Mouse (Mus musculus): ENCODE measurements around the gene Sf3b4. TPM values are rescaled to one million over a fixed set of nuclear protein-coding genes. Genes with fewer than 3 reads are reported as not detected.
A peak's percentile ranks its signal among the peaks of the same experiment; 100 is the strongest.

The Sf3b4 gene
- polyA plus RNA-seq, 1 experiment from 2014 or later: 68.4 TPM

DNA sequence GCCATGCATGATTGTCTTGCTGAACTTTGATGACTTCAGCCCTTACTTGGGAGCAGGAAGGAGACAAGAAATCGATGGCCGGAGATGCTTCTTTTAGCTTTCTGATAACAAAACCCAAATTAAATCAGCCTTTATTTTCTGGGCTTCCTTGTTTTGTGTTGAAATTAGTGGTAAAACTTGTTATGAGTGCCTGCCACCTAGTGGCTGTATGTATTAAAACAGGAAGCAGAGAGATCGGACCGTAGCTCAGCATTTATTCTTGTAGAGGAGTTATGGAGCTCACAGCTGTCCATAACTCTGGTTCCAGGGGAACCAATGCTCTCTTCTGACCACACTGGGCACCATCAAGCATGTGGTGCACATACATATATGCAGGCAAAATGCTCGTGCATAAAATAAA is 24.2 kb upstream of the Sf3b4 start:
- no peaks in the 10 kb centered on the region for H3K4me1 ChIP-seq (ENCODE audit: insufficient read depth, low read depth, low read length)
- H3K4me3 ChIP-seq (ENCODE audit: low read depth, low read length): no peak overlapping the region
- H3K9me3 ChIP-seq (ENCODE audit: low read length): no peaks in the 10 kb centered on the region
- ATAC-seq: no peak
- no peak overlapping the region for H3K9ac ChIP-seq (replicated peaks; ENCODE audit: low read depth)
- DNase-seq (ENCODE audit: low spot score): peak; percentile 87
- peak; percentile 58; the same call in 1 of the 2 replicates for TF ChIP-seq EP300 (IDR thresholded peaks at IDR 0.05)
- TF ChIP-seq CTCF (IDR thresholded peaks at IDR 0.05): peak; percentile 81
- no peak overlapping the region for H3K27ac ChIP-seq (ENCODE audit: low read length)
- H3K36me3 ChIP-seq (ENCODE audit: insufficient read depth, low read length): peaks cover 20% of the 10 kb centered on the region
- WGBS: 9% methylated on average over 5 of the region's 5 CpGs
- no peaks in the 10 kb centered on the region for H3K27me3 ChIP-seq (replicated peaks; ENCODE audit: insufficient read depth, low read length)
- no peak overlapping the region for H3K4me2 ChIP-seq (replicated peaks; ENCODE audit: low read depth, low read length)

DNA sequence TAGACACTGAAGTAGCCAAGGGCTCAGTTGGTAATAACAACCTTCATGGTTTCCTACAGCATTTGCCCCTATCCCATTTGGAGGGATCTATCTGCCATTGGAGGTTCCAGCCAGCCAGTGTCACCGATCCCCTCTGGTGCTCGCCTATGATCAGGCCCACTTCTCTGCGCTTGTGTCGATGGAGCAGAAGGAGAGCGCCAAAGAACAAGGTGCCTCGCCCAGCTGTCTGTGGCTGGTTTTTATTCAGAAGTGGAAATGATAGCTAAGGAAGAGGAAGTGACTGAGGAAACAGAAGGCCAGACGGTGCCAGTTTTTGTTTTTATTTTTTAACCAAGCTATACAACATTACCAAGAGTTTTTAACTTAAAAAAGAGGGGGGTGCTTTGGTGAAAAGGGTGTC is 20.3 kb upstream of the Sf3b4 start:
- DNase-seq (ENCODE audit: low spot score): no peak
- no peaks in the 10 kb centered on the region for H3K4me1 ChIP-seq (ENCODE audit: insufficient read depth, low read depth, low read length)
- no peak overlapping the region for H3K4me2 ChIP-seq (replicated peaks; ENCODE audit: low read depth, low read length)
- peaks cover 34% of the 10 kb centered on the region; the same call in 1 of the 2 replicates for H3K36me3 ChIP-seq (ENCODE audit: insufficient read depth, low read length)
- no peak overlapping the region for H3K9ac ChIP-seq (replicated peaks; ENCODE audit: low read depth)
- TF ChIP-seq CTCF (IDR thresholded peaks at IDR 0.05) (no peak), EP300 (IDR thresholded peaks at IDR 0.05) (no peak)
- H3K4me3 ChIP-seq (ENCODE audit: low read depth, low read length): no peak overlapping the region
- 70% methylated on average over 7 of the region's 7 CpGs for WGBS
- no peak overlapping the region for H3K27ac ChIP-seq (ENCODE audit: low read length)
- no peak for ATAC-seq
- H3K27me3 ChIP-seq (replicated peaks; ENCODE audit: insufficient read depth, low read length): no peaks in the 10 kb centered on the region
- H3K9me3 ChIP-seq (ENCODE audit: low read length): no peaks in the 10 kb centered on the region

GRCm38 (mm10) chr3:96152611-96153010 is 19.5 kb upstream of the Sf3b4 start:
- WGBS: 87% methylated on average over 5 of the region's 5 CpGs
- H3K27ac ChIP-seq (ENCODE audit: low read length): no peak overlapping the region
- no peak for ATAC-seq
- H3K27me3 ChIP-seq (replicated peaks; ENCODE audit: insufficient read depth, low read length): no peaks in the 10 kb centered on the region
- DNase-seq (ENCODE audit: low spot score): no peak
- TF ChIP-seq EP300 (IDR thresholded peaks at IDR 0.05): no peak
- TF ChIP-seq CTCF (IDR thresholded peaks at IDR 0.05): no peak
- H3K4me2 ChIP-seq (replicated peaks; ENCODE audit: low read depth, low read length): no peak overlapping the region
- H3K9ac ChIP-seq (replicated peaks; ENCODE audit: low read depth): no peak overlapping the region
- peaks cover 34% of the 10 kb centered on the region; the same call in 1 of the 2 replicates for H3K36me3 ChIP-seq (ENCODE audit: insufficient read depth, low read length)
- no peaks in the 10 kb centered on the region for H3K4me1 ChIP-seq (ENCODE audit: insufficient read depth, low read depth, low read length)
- no peaks in the 10 kb centered on the region for H3K9me3 ChIP-seq (ENCODE audit: low read length)
- H3K4me3 ChIP-seq (ENCODE audit: low read depth, low read length): no peak overlapping the region

DNA sequence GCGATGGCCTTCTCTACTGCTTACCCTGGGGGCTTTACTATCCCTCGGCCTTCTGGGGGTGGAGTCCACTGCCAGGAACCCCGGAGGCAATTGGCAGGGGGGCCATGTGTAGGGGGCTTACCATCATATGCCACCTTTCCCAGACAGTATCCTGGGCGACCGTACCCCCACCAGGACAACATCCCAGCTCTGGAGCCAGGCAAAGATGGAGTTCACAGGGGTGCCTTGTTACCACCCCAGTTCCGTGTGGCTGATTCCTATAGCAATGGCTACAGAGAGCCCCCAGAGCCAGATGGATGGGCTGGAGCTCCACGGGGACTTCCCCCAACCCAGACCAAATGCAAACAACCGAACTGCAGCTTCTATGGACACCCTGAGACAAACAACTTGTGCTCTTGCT is 16.6 kb upstream of the Sf3b4 start:
- Histone ChIP-seq H3K36me3 (ENCODE audit: insufficient read depth, low read length) (peaks cover 34% of the 10 kb centered on the region; the same call in 1 of the 2 replicates), H3K9ac (replicated peaks; ENCODE audit: low read depth) (no peak overlapping the region), H3K9me3 (ENCODE audit: low read length) (no peaks in the 10 kb centered on the region), H3K27me3 (replicated peaks; ENCODE audit: insufficient read depth, low read length) (no peaks in the 10 kb centered on the region), H3K27ac (ENCODE audit: low read length) (no peak overlapping the region), H3K4me1 (ENCODE audit: insufficient read depth, low read depth, low read length) (peaks cover 9% of the 10 kb centered on the region; the same call in 1 of the 2 replicates), H3K4me2 (replicated peaks; ENCODE audit: low read depth, low read length) (no peak overlapping the region), H3K4me3 (ENCODE audit: low read depth, low read length) (no peak overlapping the region)
- no peak for TF ChIP-seq CTCF (IDR thresholded peaks at IDR 0.05)
- no peak for TF ChIP-seq EP300 (IDR thresholded peaks at IDR 0.05)
- DNase-seq (ENCODE audit: low spot score): no peak
- 80% methylated on average over 8 of the region's 8 CpGs for WGBS
- no peak for ATAC-seq

DNA sequence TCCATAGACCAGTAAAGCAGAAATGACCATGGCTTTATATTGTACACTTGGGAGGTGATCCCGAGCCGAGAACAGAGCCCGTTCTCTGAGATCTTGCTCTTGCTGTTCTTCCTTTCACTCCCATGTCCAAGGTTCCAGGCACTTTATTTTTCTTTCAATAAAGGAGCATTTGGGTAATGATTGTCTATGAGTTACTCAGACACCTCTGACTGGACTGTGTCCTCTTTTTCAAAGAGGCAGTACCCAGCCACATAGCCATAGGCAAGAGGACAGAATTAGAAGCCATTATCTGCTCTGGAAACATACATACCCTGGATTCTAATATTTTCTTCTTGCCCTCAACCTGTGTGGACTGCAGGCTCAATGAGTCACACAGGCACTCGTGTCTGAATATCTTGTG is 12.3 kb upstream of the Sf3b4 start:
- Histone ChIP-seq H3K27me3 (replicated peaks; ENCODE audit: insufficient read depth, low read length) (no peaks in the 10 kb centered on the region), H3K9me3 (ENCODE audit: low read length) (no peaks in the 10 kb centered on the region), H3K4me1 (ENCODE audit: insufficient read depth, low read depth, low read length) (peaks cover 16% of the 10 kb centered on the region; the same call in 1 of the 2 replicates), H3K4me2 (replicated peaks; ENCODE audit: low read depth, low read length) (peak overlapping the region; percentile 88; the same call in 1 of the 2 replicates), H3K4me3 (ENCODE audit: low read depth, low read length) (no peak overlapping the region; the same call in 1 of the 2 replicates), H3K36me3 (ENCODE audit: insufficient read depth, low read length) (0 out of 2 replicates have a peak, but pooled peaks cover 4% of the 10 kb centered on the region), H3K27ac (ENCODE audit: low read length) (peak overlapping the region; percentile 63; the same call in 1 of the 2 replicates), H3K9ac (replicated peaks; ENCODE audit: low read depth) (no peak overlapping the region)
- TF ChIP-seq CTCF (IDR thresholded peaks at IDR 0.05) (no peak), EP300 (IDR thresholded peaks at IDR 0.05) (no peak)
- 51% methylated on average over 4 of the region's 4 CpGs for WGBS
- DNase-seq (ENCODE audit: low spot score) (no peak), ATAC-seq (no peak)

DNA sequence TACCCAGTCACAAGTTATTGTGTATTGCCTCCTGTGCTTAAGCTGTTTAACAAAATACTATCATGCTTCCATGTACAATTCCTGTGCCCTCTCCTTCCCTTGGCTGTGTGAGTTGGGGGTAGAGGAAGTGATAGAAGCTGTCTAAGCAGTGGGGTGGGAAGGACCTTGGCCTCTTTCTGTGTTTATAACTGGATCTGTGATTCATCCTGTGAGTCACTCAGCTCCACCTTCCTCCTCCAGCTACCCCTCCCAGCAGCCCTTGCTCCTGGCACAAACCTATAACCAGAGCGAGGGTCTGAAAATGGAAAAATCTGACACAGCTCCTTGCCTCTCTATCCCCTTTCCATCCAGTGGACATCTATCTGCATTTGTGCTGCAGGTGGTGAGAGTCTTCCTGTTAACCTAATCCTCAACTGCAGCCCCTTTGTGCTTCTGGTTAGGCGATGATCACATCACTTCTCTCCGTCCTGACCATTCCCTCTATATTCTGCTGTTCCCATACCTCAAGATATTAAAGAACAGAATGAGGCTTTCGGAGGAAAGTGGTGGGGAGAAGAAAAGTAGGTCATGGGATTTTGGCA is 11.8 kb upstream of the Sf3b4 start:
- Histone ChIP-seq H3K36me3 (ENCODE audit: insufficient read depth, low read length) (0 out of 2 replicates have a peak, but pooled peaks cover 4% of the 10 kb centered on the region), H3K4me3 (ENCODE audit: low read depth, low read length) (peak overlapping the region; percentile 8; the same call in 1 of the 2 replicates), H3K9ac (replicated peaks; ENCODE audit: low read depth) (0 out of 2 replicates have a peak overlapping the region, but pooled peaks have one; percentile 44), H3K9me3 (ENCODE audit: low read length) (no peaks in the 10 kb centered on the region), H3K27me3 (replicated peaks; ENCODE audit: insufficient read depth, low read length) (no peaks in the 10 kb centered on the region), H3K27ac (ENCODE audit: low read length) (peak overlapping the region; percentile 63), H3K4me2 (replicated peaks; ENCODE audit: low read depth, low read length) (peak overlapping the region; percentile 88), H3K4me1 (ENCODE audit: insufficient read depth, low read depth, low read length) (peaks cover 16% of the 10 kb centered on the region; the same call in 1 of the 2 replicates)
- ATAC-seq (peak; percentile 87), DNase-seq (ENCODE audit: low spot score) (peak; percentile 93)
- TF ChIP-seq CTCF (IDR thresholded peaks at IDR 0.05): no peak
- no peak for TF ChIP-seq EP300 (IDR thresholded peaks at IDR 0.05)
- WGBS: 31% methylated on average over 4 of the region's 4 CpGs
